Mouse (Mus musculus) lung, embryonic 15.5 days (tissue): Measurements from ENCODE around the gene Enox1. TPM values are rescaled to one million over a fixed set of nuclear protein-coding genes. Genes with fewer than 3 reads are reported as not detected.

Experiments used
- ATAC-seq: fragments of 200-750 bp; cut with Nextera tagmentation; 2 replicates; pipeline ENCODE4 v1.8.0; 2017; ENCODE audit warnings: moderate number of reproducible peaks, borderline replicate concordance; ENCODE audit not compliant: low FRiP score, low TSS enrichment; ENCODE audit errors: extremely low read depth
- H3K27ac ChIP-seq: fragments of 300-500 bp; sonication (generic); 2 replicates; pipeline ENCODE4 v1.5.1; 2015; ENCODE audit warnings: moderate library complexity, mild to moderate bottlenecking, inconsistent platforms
- H3K27me3 ChIP-seq: fragments of 300-500 bp; sonication (generic); 2 replicates; pipeline ENCODE4 v1.6.1; 2015; ENCODE audit warnings: inconsistent platforms
- H3K36me3 ChIP-seq: fragments of 300-500 bp; sonication (generic); 2 replicates; pipeline ENCODE4 v1.6.1; 2015; ENCODE audit warnings: inconsistent platforms
- H3K4me1 ChIP-seq: fragments of 300-500 bp; sonication (generic); 2 replicates; pipeline ENCODE4 v1.6.1; 2015; ENCODE audit warnings: inconsistent platforms
- H3K4me2 ChIP-seq: fragments of 300-500 bp; sonication (generic); 2 replicates; pipeline ENCODE4 v1.6.1; 2015; ENCODE audit warnings: inconsistent platforms, mild to moderate bottlenecking, moderate library complexity
- H3K4me3 ChIP-seq: fragments of 300-500 bp; sonication (generic); 2 replicates; pipeline ENCODE4 v1.5.1; 2015; ENCODE audit warnings: mild to moderate bottlenecking, inconsistent platforms
- H3K9ac ChIP-seq: fragments of 300-500 bp; sonication (generic); 2 replicates; pipeline ENCODE4 v1.6.1; 2015; ENCODE audit warnings: inconsistent platforms
- H3K9me3 ChIP-seq: fragments of 300-500 bp; sonication (generic); 2 replicates; pipeline ENCODE4 v1.6.1; 2016; ENCODE audit warnings: inconsistent platforms
- WGBS: fragments of 180-500 bp; shearing (Covaris S2); methylation state at CpG from one replicate; pipeline ENCODE4 v1.1.7; 2015; 5-methylcytosine and 5-hydroxymethylcytosine counted together
- polyA plus RNA-seq: library from polyadenylated mRNA; unstranded; fragments of >200 nt; fragmentation: Nextera tagmentation; extraction: Ambion mirVana; gene quantifications from 2 replicates; pipeline ENCODE4 v1.2.1, GENCODE M21; 2015

Enox1 gene
- polyA plus RNA-seq, 1 experiment from 2014 or later = 3.3 TPM

GRCm38 (mm10) chr14:77509042-77509441, 352.5 kb downstream of the Enox1 start:
- Histone ChIP-seq H3K4me2 (no peak overlapping the region), H3K4me1 (no peaks in the 10 kb centered on the region), H3K9ac (no peak overlapping the region), H3K4me3 (no peak overlapping the region), H3K36me3 (no peaks in the 10 kb centered on the region), H3K27me3 (no peaks in the 10 kb centered on the region), H3K27ac (no peak overlapping the region), H3K9me3 (no peaks in the 10 kb centered on the region)
- ATAC-seq = no peak
- 72% methylated on average over 6 of the region's 6 CpGs for WGBS

GRCm38 (mm10) chr14:77509924-77510323, 353.4 kb downstream of the Enox1 start:
- Histone ChIP-seq H3K9ac (no peak overlapping the region), H3K27ac (no peak overlapping the region), H3K27me3 (no peaks in the 10 kb centered on the region), H3K4me2 (no peak overlapping the region), H3K9me3 (no peaks in the 10 kb centered on the region), H3K4me3 (no peak overlapping the region), H3K36me3 (no peaks in the 10 kb centered on the region), H3K4me1 (no peaks in the 10 kb centered on the region)
- ATAC-seq = no peak
- 49% methylated on average over 3 of the region's 3 CpGs for WGBS

- H3K36me3 ChIP-seq = no peaks in the 10 kb centered on the region
- WGBS = 58% methylated on average over 7 of the region's 7 CpGs
- no peak overlapping the region for H3K4me2 ChIP-seq
- H3K9ac ChIP-seq = no peak overlapping the region
- no peaks in the 10 kb centered on the region for H3K27me3 ChIP-seq
- no peak for ATAC-seq
- H3K27ac ChIP-seq = no peak overlapping the region
- no peak overlapping the region for H3K4me3 ChIP-seq
- no peaks in the 10 kb centered on the region for H3K9me3 ChIP-seq
- H3K4me1 ChIP-seq = no peaks in the 10 kb centered on the region
These were observed 354.7 kb downstream of the Enox1 start for GRCm38 (mm10) chr14:77511137-77511870.

- no peak overlapping the region for H3K27ac ChIP-seq
- H3K4me2 ChIP-seq = no peak overlapping the region
- H3K27me3 ChIP-seq = no peaks in the 10 kb centered on the region
- no peaks in the 10 kb centered on the region for H3K36me3 ChIP-seq
- H3K9ac ChIP-seq = no peak overlapping the region
- H3K4me1 ChIP-seq = no peaks in the 10 kb centered on the region
- no peaks in the 10 kb centered on the region for H3K9me3 ChIP-seq
- 65% methylated on average over 4 of the region's 4 CpGs for WGBS
- H3K4me3 ChIP-seq = no peak overlapping the region
- ATAC-seq = no peak
These were observed 361.5 kb downstream of the Enox1 start for GRCm38 (mm10) chr14:77518017-77518416.

- no peak for ATAC-seq
- no peak overlapping the region for H3K4me2 ChIP-seq
These were observed 362.6 kb downstream of the Enox1 start for GRCm38 (mm10) chr14:77518941-77519695.

GRCm38 (mm10) chr14:77519701-77520100, 363.1 kb downstream of the Enox1 start:
- WGBS = 88% methylated on average over 1 of the region's 1 CpGs
- Histone ChIP-seq H3K4me2 (no peak overlapping the region), H3K9ac (no peak overlapping the region), H3K36me3 (no peaks in the 10 kb centered on the region), H3K4me3 (no peak overlapping the region), H3K27ac (no peak overlapping the region), H3K9me3 (no peaks in the 10 kb centered on the region), H3K4me1 (no peaks in the 10 kb centered on the region), H3K27me3 (no peaks in the 10 kb centered on the region)
- no peak for ATAC-seq

More at GRCm38 (mm10) chr14:77518941-77519695, 362.6 kb downstream of the Enox1 start:
- Histone ChIP-seq H3K4me1 (no peaks in the 10 kb centered on the region), H3K36me3 (no peaks in the 10 kb centered on the region), H3K27ac (no peak overlapping the region), H3K9me3 (no peaks in the 10 kb centered on the region), H3K4me3 (no peak overlapping the region), H3K9ac (no peak overlapping the region), H3K27me3 (no peaks in the 10 kb centered on the region)
- 49% methylated on average over 7 of the region's 7 CpGs for WGBS

GRCm38 (mm10) chr14:77524303-77524702, 367.7 kb downstream of the Enox1 start:
- H3K4me1 ChIP-seq = no peaks in the 10 kb centered on the region
- 59% methylated on average over 4 of the region's 4 CpGs for WGBS
- H3K27me3 ChIP-seq = no peaks in the 10 kb centered on the region
- H3K36me3 ChIP-seq = no peaks in the 10 kb centered on the region
- H3K27ac ChIP-seq = no peak overlapping the region
- no peak overlapping the region for H3K9ac ChIP-seq
- no peak for ATAC-seq
- H3K4me2 ChIP-seq = no peak overlapping the region
- no peaks in the 10 kb centered on the region for H3K9me3 ChIP-seq
- H3K4me3 ChIP-seq = no peak overlapping the region

- H3K4me1 ChIP-seq = no peaks in the 10 kb centered on the region
- no peak overlapping the region for H3K4me3 ChIP-seq
- no peak overlapping the region for H3K9ac ChIP-seq
- no peaks in the 10 kb centered on the region for H3K36me3 ChIP-seq
- H3K9me3 ChIP-seq = no peaks in the 10 kb centered on the region
- no peak overlapping the region for H3K4me2 ChIP-seq
- no peak overlapping the region for H3K27ac ChIP-seq
- 95% methylated on average over 1 of the region's 1 CpGs for WGBS
- H3K27me3 ChIP-seq = no peaks in the 10 kb centered on the region
- ATAC-seq = no peak
These were observed 369.7 kb downstream of the Enox1 start for GRCm38 (mm10) chr14:77526262-77526661.

GRCm38 (mm10) chr14:77529201-77529600, 372.6 kb downstream of the Enox1 start:
- WGBS = 81% methylated on average over 9 of the region's 9 CpGs
- H3K4me1 ChIP-seq = no peaks in the 10 kb centered on the region
- ATAC-seq = no peak

GRCm38 (mm10) chr14:77529621-77530020, 373.1 kb downstream of the Enox1 start:
- ATAC-seq = no peak
- H3K36me3 ChIP-seq = no peaks in the 10 kb centered on the region
- no peaks in the 10 kb centered on the region for H3K4me1 ChIP-seq
- no peaks in the 10 kb centered on the region for H3K27me3 ChIP-seq
- no peak overlapping the region for H3K27ac ChIP-seq
- H3K4me3 ChIP-seq = no peak overlapping the region
- H3K4me2 ChIP-seq = no peak overlapping the region
- no peak overlapping the region for H3K9ac ChIP-seq
- 81% methylated on average over 5 of the region's 5 CpGs for WGBS
- H3K9me3 ChIP-seq = no peaks in the 10 kb centered on the region

More at GRCm38 (mm10) chr14:77529201-77529600, 372.6 kb downstream of the Enox1 start:
- no peaks in the 10 kb centered on the region for H3K9me3 ChIP-seq
- H3K9ac ChIP-seq = no peak overlapping the region
- no peaks in the 10 kb centered on the region for H3K36me3 ChIP-seq
- H3K4me2 ChIP-seq = no peak overlapping the region
- H3K4me3 ChIP-seq = no peak overlapping the region
- no peaks in the 10 kb centered on the region for H3K27me3 ChIP-seq
- H3K27ac ChIP-seq = no peak overlapping the region

GRCm38 (mm10) chr14:77533638-77534037, 377.1 kb downstream of the Enox1 start:
- Histone ChIP-seq H3K27me3 (no peaks in the 10 kb centered on the region), H3K4me1 (no peaks in the 10 kb centered on the region), H3K9ac (no peak overlapping the region), H3K27ac (no peak overlapping the region), H3K4me3 (no peak overlapping the region), H3K9me3 (no peaks in the 10 kb centered on the region), H3K36me3 (no peaks in the 10 kb centered on the region), H3K4me2 (no peak overlapping the region)
- no peak for ATAC-seq
- WGBS = 67% methylated on average over 5 of the region's 5 CpGs

GRCm38 (mm10) chr14:77534120-77534519, 377.6 kb downstream of the Enox1 start:
- Histone ChIP-seq H3K9ac (no peak overlapping the region), H3K4me1 (no peaks in the 10 kb centered on the region), H3K27me3 (no peaks in the 10 kb centered on the region), H3K9me3 (no peaks in the 10 kb centered on the region), H3K27ac (no peak overlapping the region), H3K36me3 (no peaks in the 10 kb centered on the region), H3K4me3 (no peak overlapping the region), H3K4me2 (no peak overlapping the region)
- no peak for ATAC-seq
- 93% methylated on average over 7 of the region's 7 CpGs for WGBS
